8 mouse cellular contexts compared by ENCODE assay signal in the genomic region with DNA sequence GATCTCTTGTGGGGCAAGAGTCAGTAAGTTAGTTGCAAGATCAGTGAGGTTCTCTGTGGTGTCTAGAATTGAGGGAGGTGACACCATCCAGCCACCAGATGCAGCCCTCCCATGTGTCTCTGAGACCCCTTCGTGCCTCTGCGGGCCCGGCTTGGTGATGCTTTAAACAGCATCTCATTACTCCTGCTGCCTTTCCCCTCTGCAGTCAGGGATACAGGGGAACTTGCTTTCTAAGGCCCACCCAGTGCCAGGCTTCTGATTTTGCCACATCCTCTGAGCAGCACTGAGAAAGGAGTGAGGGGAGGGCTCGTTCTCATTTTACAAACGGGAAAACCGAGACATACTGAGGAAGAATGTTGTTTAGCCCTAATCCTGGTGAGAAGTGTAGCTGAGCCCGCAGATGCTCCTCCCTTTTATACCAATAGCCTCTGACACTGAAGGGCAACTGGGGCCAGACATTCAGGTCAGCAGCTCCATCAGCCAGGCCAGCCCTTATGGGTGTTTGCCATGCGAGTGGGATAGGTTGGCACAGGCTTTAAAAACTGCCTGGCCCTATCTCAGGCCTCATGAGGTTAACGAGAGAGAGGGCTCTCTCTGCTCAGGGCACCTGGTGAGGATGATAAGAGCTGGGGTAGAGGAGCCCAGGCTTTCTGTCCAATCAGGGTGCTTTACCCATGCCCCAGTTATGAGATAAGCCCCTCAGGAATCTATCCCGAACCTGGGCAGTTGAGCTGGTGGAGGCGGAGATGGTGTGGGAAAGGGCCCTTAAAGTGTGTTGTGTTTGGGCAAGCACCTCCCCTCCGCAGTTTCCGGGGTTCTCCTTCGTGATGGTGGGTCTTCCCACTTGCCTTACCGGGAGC. TPM values are rescaled to one million over a fixed set of nuclear protein-coding genes. Genes with fewer than 3 reads are reported as not detected.
DNase-seq lines count a peak whose midpoint lies in the region; ATAC-seq and TF ChIP-seq lines count a peak whose summit lies in the region.

No protein-coding gene starts in this region.

- TF ChIP-seq CTCF in C2C12 (IDR thresholded peaks at IDR 0.05; ENCODE audit: control insufficient read depth, insufficient read depth, insufficient read length) = no peak

- DNase-seq in adipocyte (ENCODE audit: low spot score) = peak; percentile 74
- DNase-seq in liver, embryonic 13.5 days = peak; percentile 91
- DNase-seq in cerebellum, adult 11 months = no peak
- DNase-seq in left cerebral cortex, postnatal 4 days = no peak
- no peak for DNase-seq in thymus, adult 18-20 months

- H3K4me3 ChIP-seq in C2C12 (ENCODE audit: insufficient read depth, poor library complexity, severe bottlenecking) = peak overlapping the region; percentile 55
- peak overlapping the region; percentile 56 for H3K4me3 ChIP-seq in heart, embryonic 13.5 days
- H3K4me3 ChIP-seq in liver, embryonic 13.5 days (replicated peaks) = peak overlapping the region; percentile 80
- peak overlapping the region; percentile 27 for H3K4me3 ChIP-seq in stomach, embryonic 14.5 days (ENCODE audit: low read depth, low read length)

- WGBS in heart, embryonic 13.5 days = 21% methylated on average over 15 of the region's 15 CpGs
- 8% methylated on average over 15 of the region's 15 CpGs for WGBS in liver, embryonic 13.5 days (ENCODE audit: insufficient replicate concordance)
- 27% methylated on average over 15 of the region's 15 CpGs for WGBS in stomach, embryonic 14.5 days

- H3K4me1 ChIP-seq in heart, embryonic 13.5 days = peaks cover 55% of the 10 kb centered on the region
- peaks cover 83% of the 10 kb centered on the region for H3K4me1 ChIP-seq in liver, embryonic 13.5 days (replicated peaks)
- peaks cover 14% of the 10 kb centered on the region; the same call in 1 of the 2 replicates for H3K4me1 ChIP-seq in stomach, embryonic 14.5 days (ENCODE audit: control insufficient read depth, insufficient read depth, low read length)

- H3K4me2 ChIP-seq in heart, embryonic 13.5 days = peak overlapping the region; percentile 85
- peak overlapping the region; percentile 96 for H3K4me2 ChIP-seq in liver, embryonic 13.5 days
- H3K4me2 ChIP-seq in stomach, embryonic 14.5 days (replicated peaks; ENCODE audit: low read depth, low read length) = peak overlapping the region; percentile 65

- H3K79me2 ChIP-seq in C2C12 (ENCODE audit: control insufficient read depth, insufficient read depth) = peaks cover 59% of the 10 kb centered on the region

- H3ac ChIP-seq in C2C12 (ENCODE audit: control insufficient read depth, insufficient read length, low read depth) = peak overlapping the region; percentile 74

- intact Hi-C loops in left cerebral cortex, postnatal 4 days (cut with DNase I) = no loop called here

- H3K9me3 ChIP-seq in heart, embryonic 13.5 days = no peaks in the 10 kb centered on the region
- no peaks in the 10 kb centered on the region for H3K9me3 ChIP-seq in liver, embryonic 13.5 days (replicated peaks)
- H3K9me3 ChIP-seq in stomach, embryonic 14.5 days (ENCODE audit: control insufficient read depth, low read depth, low read length) = no peaks in the 10 kb centered on the region

- H3K27ac ChIP-seq in heart, embryonic 13.5 days (replicated peaks) = peak overlapping the region; percentile 13; the same call in 1 of the 2 replicates
- peak overlapping the region; percentile 100 for H3K27ac ChIP-seq in liver, embryonic 13.5 days
- no peak overlapping the region for H3K27ac ChIP-seq in stomach, embryonic 14.5 days (ENCODE audit: low read length)

- no peaks in the 10 kb centered on the region for H3K27me3 ChIP-seq in C2C12 (ENCODE audit: control insufficient read depth, insufficient read depth, insufficient read length)
- H3K27me3 ChIP-seq in heart, embryonic 13.5 days (replicated peaks) = peaks cover 98% of the 10 kb centered on the region
- peaks cover 34% of the 10 kb centered on the region for H3K27me3 ChIP-seq in liver, embryonic 13.5 days
- peaks cover 70% of the 10 kb centered on the region for H3K27me3 ChIP-seq in stomach, embryonic 14.5 days (ENCODE audit: control insufficient read depth, insufficient read depth, low read length)

- H3K9ac ChIP-seq in heart, embryonic 13.5 days = peak overlapping the region; percentile 80
- H3K9ac ChIP-seq in liver, embryonic 13.5 days = peak overlapping the region; percentile 98
- no peak overlapping the region for H3K9ac ChIP-seq in stomach, embryonic 14.5 days (replicated peaks; ENCODE audit: low read depth, low read length)

- ATAC-seq in heart, embryonic 13.5 days (ENCODE audit: extremely low read depth, insufficient number of reproducible peaks, low FRiP score, low TSS enrichment) = no peak
- peak; percentile 90 for ATAC-seq in liver, embryonic 13.5 days (ENCODE audit: low read depth)
- ATAC-seq in stomach, embryonic 14.5 days (ENCODE audit: insufficient number of reproducible peaks, insufficient read depth, low FRiP score, low read depth) = peak; percentile 81; the same call in 1 of the 2 replicates

- peaks cover 33% of the 10 kb centered on the region for H3K79me3 ChIP-seq in C2C12 (ENCODE audit: low read depth)

- peaks cover 23% of the 10 kb centered on the region for H3K36me3 ChIP-seq in C2C12 (ENCODE audit: control insufficient read depth, insufficient read depth)
- no peaks in the 10 kb centered on the region for H3K36me3 ChIP-seq in heart, embryonic 13.5 days
- peaks cover 43% of the 10 kb centered on the region for H3K36me3 ChIP-seq in liver, embryonic 13.5 days
- H3K36me3 ChIP-seq in stomach, embryonic 14.5 days (ENCODE audit: control insufficient read depth, insufficient read depth, low read length) = no peaks in the 10 kb centered on the region

TF ChIP-seq in C2C12, 6 proteins besides CTCF, POLR2A, EP300 and RAD21:
- no peak for TF ChIP-seq CEBPB (IDR thresholded peaks at IDR 0.05; ENCODE audit: low read depth)
- TF ChIP-seq FOSL1 (IDR thresholded peaks at IDR 0.05; ENCODE audit: insufficient read depth, low read length, poor library complexity, severe bottlenecking) = no peak
- TF ChIP-seq MAX (IDR thresholded peaks at IDR 0.05) = no peak
- TF ChIP-seq MYOG (IDR thresholded peaks at IDR 0.05; ENCODE audit: control insufficient read depth, extremely low read depth, insufficient read length) = no peak
- TF ChIP-seq MYOD1 (IDR thresholded peaks at IDR 0.05; ENCODE audit: control insufficient read depth, insufficient read length, low read depth) = no peak
- no peak for TF ChIP-seq USF1 (IDR thresholded peaks at IDR 0.05; ENCODE audit: low read depth)

RNA-seq across cellular contexts. Expression of gene Tnfaip2, which starts 1.0 kb away (rescaled TPM):
- 119 TPM for polyA plus RNA-seq in C2C12 (2012; fragmentation: generic; extraction: Trizol)
- polyA plus RNA-seq in heart, embryonic 13.5 days (2015; fragmentation: Nextera tagmentation; extraction: Ambion mirVana) = 6.0 and 10.6 TPM in 2 replicates
- polyA plus RNA-seq in liver, embryonic 13.5 days (2015; fragmentation: Nextera tagmentation; extraction: Ambion mirVana) = 92.1 and 96.6 TPM in 2 replicates
- polyA plus RNA-seq in stomach, embryonic 14.5 days (2014; fragmentation: Nextera tagmentation; extraction: Ambion mirVana) = 3.5 and 5.0 TPM in 2 replicates
- total RNA-seq in left cerebral cortex, postnatal 4 days (2021) = under 1 TPM; 0.38 to 0.50 TPM

RNA-seq across cellular contexts. Expression of gene Exoc3l4, which starts 26.4 kb away (rescaled TPM):
- 58.3 TPM for polyA plus RNA-seq in C2C12 (2012; fragmentation: generic; extraction: Trizol)
- polyA plus RNA-seq in heart, embryonic 13.5 days (2015; fragmentation: Nextera tagmentation; extraction: Ambion mirVana) = 10.2 and 10.8 TPM in 2 replicates
- polyA plus RNA-seq in liver, embryonic 13.5 days (2015; fragmentation: Nextera tagmentation; extraction: Ambion mirVana) = 15.5 and 18.6 TPM in 2 replicates
- polyA plus RNA-seq in stomach, embryonic 14.5 days (2014; fragmentation: Nextera tagmentation; extraction: Ambion mirVana) = 5.7 and 6.8 TPM in 2 replicates
- total RNA-seq in left cerebral cortex, postnatal 4 days (2021) = 1 to 10 TPM in 1 of 2 experiments, under 1 TPM in 1; 0.62 to 1.6 TPM

RNA-seq across cellular contexts. Expression of gene Lbhd2, which starts 36.6 kb away (rescaled TPM):
- not detected for polyA plus RNA-seq in C2C12 (2012; fragmentation: generic; extraction: Trizol)
- 0.53 and 0.55 TPM in 2 replicates for polyA plus RNA-seq in heart, embryonic 13.5 days (2015; fragmentation: Nextera tagmentation; extraction: Ambion mirVana)
- polyA plus RNA-seq in liver, embryonic 13.5 days (2015; fragmentation: Nextera tagmentation; extraction: Ambion mirVana) = not detected in 2 replicates
- polyA plus RNA-seq in stomach, embryonic 14.5 days (2014; fragmentation: Nextera tagmentation; extraction: Ambion mirVana) = 0.93 and 1.5 TPM in 2 replicates
- total RNA-seq in left cerebral cortex, postnatal 4 days (2021) = 1 to 10 TPM; 1.4 to 4.0 TPM

RNA-seq across cellular contexts. Expression of gene Gm266, which starts 42.4 kb away (rescaled TPM):
- 2.1 TPM for polyA plus RNA-seq in C2C12 (2012; fragmentation: generic; extraction: Trizol)
- 2.1 and 2.5 TPM in 2 replicates for polyA plus RNA-seq in heart, embryonic 13.5 days (2015; fragmentation: Nextera tagmentation; extraction: Ambion mirVana)
- polyA plus RNA-seq in liver, embryonic 13.5 days (2015; fragmentation: Nextera tagmentation; extraction: Ambion mirVana) = 0.76 and 1.0 TPM in 2 replicates
- polyA plus RNA-seq in stomach, embryonic 14.5 days (2014; fragmentation: Nextera tagmentation; extraction: Ambion mirVana) = 38.4 and 42.6 TPM in 2 replicates
- 1 to 10 TPM; 2.2 to 2.8 TPM for total RNA-seq in left cerebral cortex, postnatal 4 days (2021)

Comparison
In these comparisons a context has a peak if more than half of its experiments do, and no peak if none do; other contexts are left out.
1. H3K4me3 ChIP-seq: peak in every context shown above with its lines; median percentile 80 in liver, embryonic 13.5 days; 56 in heart, embryonic 13.5 days; 55 in C2C12; 27 in stomach, embryonic 14.5 days.
2. DNase-seq: peak in adipocyte (single experiment) and liver, embryonic 13.5 days (single experiment); none in cerebellum, adult 11 months (single experiment), left cerebral cortex, postnatal 4 days (single experiment) and thymus, adult 18-20 months (0 of 2).
3. Peak in every context shown above with its lines, with median percentiles within 50 percentile points of each other: H3K4me2 ChIP-seq.